Mouse (Mus musculus) olfactory bulb, adult 2 months (tissue): ENCODE results near the gene 3110082I17Rik.

Experiments used
- CTCF ChIP-seq: fragments of 200-500 bp; IDR thresholded peaks from 2 replicates; pipeline ENCODE4 v1.5.1; 2012; ENCODE audit warnings: low read depth, mild to moderate bottlenecking, low read length, moderate library complexity; ENCODE audit not compliant: insufficient read depth
- POLR2A ChIP-seq: fragments of 200-500 bp; IDR thresholded peaks from 2 replicates; pipeline ENCODE4 v1.6.1; 2012; ENCODE audit warnings: mild to moderate bottlenecking, low read depth, low read length, moderate library complexity; ENCODE audit not compliant: insufficient read depth

- TF ChIP-seq CTCF (no peak), POLR2A (no peak)
Observed at GRCm38 (mm10) chr5:139413545-139413944, 46.8 kb downstream of the 3110082I17Rik start.
